Mouse (Mus musculus) adrenal gland, postnatal 4 days (tissue): Measurements from ENCODE around the gene Rapgef4. TPM values are rescaled to one million over a fixed set of nuclear protein-coding genes. Genes with fewer than 3 reads are reported as not detected.
A peak's percentile ranks its signal among the peaks of the same experiment; 100 is the strongest.

ENCODE experiments used
- DNase-seq, 2 experiments: peaks; one replicate each; pipeline ENCODE4 v3.0.0; 2021 to 2022; ENCODE audit warnings: low spot score in 2 of 2, mixed read lengths in 2 of 2
- total RNA-seq, 2 experiments: library from RNA; stranded (reverse); gene quantifications; 2 replicates each; pipeline ENCODE4 v1.2.3; 2021

Rapgef4 gene
- total RNA-seq, 2 experiments from 2014 or later = 171 to 221 TPM

GRCm38 (mm10) chr2:72074999-72075561 lies 94.0 kb downstream of the Rapgef4 start:
- no peak for DNase-seq

GRCm38 (mm10) chr2:72077490-72078139 lies 96.6 kb downstream of the Rapgef4 start:
- DNase-seq = no peak

- DNase-seq = no peak
Observed at GRCm38 (mm10) chr2:72078140-72078521, 97.1 kb downstream of the Rapgef4 start.

- no peak for DNase-seq
Observed at GRCm38 (mm10) chr2:72079110-72079509, 98.1 kb downstream of the Rapgef4 start.

DNA sequence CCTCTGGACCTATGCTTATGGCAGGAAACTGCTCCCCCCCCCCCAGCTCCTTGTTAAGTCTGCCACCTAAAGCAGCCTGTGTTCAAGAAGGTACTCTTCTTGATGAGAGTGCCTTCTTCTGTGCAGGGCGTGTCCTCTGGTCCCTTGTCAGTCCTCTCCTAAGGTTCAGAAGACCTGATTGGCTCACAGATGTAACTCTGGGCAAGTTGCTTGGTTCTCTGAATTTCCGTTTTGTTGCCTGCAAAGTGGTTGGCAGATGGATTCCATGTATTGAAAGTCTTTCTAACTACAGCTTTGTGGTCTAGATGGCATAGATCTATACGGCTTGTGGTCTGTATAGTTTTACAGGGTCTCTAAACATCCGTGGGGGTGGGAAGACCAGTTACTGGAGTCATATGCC lies 101.8 kb downstream of the Rapgef4 start:
- no peak for DNase-seq

DNA sequence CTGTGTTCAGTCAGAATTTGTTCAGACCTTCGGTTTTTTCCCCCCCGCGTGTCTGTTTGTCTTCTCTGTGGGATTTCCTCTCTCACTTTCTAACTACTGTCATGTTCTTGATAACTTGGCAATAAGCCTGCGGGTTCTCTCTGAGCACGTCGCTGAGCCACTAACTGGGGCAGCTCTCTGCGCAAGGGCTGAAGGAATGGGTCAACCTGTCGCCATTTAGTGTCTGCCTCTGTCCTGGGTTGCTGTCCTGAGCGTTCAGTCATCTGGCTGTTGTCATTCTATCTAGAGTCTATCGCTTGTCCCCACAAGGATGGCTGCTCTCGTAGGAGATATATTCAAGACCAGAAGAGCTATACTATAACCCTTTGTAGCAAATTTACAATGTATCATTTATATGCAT lies 107.8 kb downstream of the Rapgef4 start:
- DNase-seq = no peak

- no peak for DNase-seq
Observed at GRCm38 (mm10) chr2:72090061-72090460, 109.0 kb downstream of the Rapgef4 start.

DNA sequence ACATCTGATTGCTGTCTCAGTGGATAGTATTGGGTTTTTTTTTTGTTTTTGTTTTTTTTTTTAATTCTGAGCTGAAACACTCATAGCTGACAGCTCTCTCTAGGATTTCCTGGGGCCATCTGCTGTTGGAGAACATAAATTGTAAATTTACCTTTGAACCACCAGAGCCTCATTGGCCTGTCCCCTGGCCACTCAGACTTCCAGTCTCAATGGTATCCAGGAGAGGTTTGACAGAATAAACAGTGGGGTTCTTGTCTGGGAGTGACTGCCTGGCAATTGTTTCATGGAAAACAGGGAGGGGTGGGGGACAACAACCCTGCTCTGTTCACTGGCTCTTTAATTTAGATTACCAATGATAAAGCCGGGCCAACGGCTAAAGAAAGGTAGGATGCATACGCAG lies 111.0 kb downstream of the Rapgef4 start:
- DNase-seq = no peak

GRCm38 (mm10) chr2:72093402-72094037 lies 112.5 kb downstream of the Rapgef4 start:
- DNase-seq = no peak

DNA sequence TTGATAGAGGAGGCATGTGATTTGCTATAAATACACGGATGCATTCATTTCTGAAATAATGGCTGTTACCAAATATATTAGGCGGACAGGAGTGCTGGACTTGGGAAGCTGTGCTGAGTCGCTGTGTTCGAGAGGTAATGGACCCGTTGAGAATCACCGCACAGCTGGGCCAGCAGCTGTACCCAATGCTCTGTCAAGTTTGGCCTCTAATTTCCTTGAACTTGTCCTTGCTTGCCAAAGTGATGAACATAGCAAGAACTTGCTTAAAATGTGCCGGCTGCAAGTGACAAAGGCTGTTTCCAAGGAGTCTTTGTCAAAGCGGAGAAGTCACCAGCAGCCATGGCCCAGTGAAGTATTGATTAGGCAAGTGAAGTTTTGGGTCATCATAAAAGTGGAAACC lies 113.0 kb downstream of the Rapgef4 start:
- DNase-seq = no peak

DNA sequence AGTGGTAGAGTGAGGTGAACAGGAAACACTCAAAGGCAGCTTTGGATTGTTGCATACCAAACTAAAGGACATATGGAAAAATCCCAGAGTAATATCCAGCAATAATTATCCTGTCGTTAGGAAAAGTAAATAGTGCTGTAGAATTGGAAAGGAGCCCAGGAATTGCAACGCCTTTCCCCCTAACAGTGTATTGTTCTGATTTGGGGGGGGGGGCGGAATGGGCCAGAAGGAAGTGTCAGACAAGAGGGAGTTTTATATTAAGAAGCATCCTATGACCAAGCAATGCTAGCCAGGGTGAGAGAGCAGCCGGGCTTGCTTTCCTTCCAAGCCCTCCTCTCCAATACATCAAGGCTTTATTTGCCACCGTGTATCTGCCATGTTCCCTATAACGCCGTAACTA lies 113.4 kb downstream of the Rapgef4 start:
- DNase-seq = no peak

DNA sequence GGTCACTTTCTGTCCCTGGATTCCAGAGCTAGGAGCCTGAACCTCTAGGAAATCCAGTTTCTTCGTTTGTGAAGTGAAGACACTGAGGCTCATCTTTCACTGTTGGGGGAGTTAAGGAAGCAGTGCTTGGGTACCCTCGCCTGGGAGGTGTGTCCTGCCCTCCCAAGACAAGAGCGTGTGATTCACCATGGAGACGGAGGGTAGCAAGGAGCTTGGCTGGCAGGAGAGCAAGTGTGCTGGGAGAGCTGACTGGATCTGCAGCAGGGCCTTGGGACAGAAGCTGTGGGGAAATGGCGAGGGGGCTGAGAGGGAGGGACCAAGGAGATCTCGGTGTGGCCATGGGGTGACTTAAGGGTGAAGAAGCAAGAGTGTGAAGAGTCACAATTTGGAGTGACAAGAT lies 114.0 kb downstream of the Rapgef4 start:
- DNase-seq = no peak

DNA sequence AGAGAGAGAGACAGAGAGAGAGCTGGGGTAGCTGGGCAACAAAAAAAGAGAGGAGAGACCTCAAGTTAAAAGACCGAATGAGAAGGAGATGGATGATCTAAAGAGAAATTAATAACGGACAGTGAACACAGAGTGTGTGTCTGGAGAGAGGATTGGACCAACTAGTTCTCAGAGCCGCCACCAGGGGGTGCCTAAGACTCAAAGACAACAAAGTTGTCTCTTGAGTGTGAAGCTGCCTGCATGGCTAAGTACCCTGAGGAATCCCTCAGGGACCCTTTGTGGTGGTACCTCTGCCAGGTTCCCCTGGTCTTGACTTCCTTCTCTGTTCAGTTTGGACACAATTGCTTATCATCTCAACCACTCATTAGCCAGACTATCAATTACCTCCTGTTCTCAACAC lies 115.3 kb downstream of the Rapgef4 start:
- peak; percentile 44 to 49 for DNase-seq

GRCm38 (mm10) chr2:72098366-72098765 lies 117.3 kb downstream of the Rapgef4 start:
- DNase-seq = no peak

DNA sequence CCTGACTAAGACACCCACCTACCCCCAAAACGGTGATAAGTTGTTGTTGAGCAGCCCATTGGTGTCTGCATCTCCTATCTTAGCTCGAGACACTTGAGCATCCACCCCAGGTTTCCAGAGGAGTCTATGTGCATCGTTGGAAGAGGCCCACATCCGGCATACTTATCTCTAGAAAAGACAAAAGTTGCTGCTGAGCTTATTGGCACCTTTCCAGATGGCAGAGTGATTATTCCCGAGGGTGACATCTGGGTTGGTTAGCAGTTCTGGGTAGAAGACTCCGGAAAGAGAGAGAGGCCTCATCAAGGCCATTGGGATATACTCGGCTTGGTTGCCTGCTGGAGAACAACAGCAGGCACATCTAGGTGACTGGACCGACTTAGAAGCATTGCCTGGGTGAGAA lies 123.6 kb downstream of the Rapgef4 start:
- no peak for DNase-seq

DNA sequence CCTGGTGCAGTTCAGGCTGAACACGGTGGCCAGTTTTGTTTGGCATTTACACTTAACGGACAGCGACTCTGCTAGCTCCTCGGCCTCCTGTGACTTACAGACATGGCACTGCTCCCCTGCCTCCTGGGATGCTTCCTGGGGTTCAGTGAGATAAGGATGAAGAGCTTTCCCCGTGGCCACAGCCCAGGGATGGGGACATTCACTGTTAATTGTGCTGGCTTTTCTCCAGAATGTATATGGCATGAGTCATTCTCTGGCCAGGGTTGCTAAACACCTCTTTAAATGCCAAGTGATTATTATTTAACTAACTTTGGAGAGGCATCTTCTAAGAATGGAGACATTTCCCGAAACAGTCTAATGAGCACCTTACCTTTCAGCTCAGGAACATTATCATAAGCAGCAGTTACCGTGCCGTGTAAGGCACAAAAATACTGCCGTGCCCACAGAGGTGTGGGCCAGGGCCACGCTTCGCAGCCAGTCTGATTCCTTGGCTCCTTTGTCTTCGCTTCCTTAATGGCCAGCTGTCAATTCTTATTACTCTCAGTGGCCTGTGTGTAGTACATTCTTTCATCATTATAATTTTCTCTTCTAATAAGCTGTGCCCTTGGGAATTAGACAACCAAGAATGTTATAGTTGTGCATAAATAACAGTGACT lies 126.6 kb downstream of the Rapgef4 start:
- no peak for DNase-seq

DNA sequence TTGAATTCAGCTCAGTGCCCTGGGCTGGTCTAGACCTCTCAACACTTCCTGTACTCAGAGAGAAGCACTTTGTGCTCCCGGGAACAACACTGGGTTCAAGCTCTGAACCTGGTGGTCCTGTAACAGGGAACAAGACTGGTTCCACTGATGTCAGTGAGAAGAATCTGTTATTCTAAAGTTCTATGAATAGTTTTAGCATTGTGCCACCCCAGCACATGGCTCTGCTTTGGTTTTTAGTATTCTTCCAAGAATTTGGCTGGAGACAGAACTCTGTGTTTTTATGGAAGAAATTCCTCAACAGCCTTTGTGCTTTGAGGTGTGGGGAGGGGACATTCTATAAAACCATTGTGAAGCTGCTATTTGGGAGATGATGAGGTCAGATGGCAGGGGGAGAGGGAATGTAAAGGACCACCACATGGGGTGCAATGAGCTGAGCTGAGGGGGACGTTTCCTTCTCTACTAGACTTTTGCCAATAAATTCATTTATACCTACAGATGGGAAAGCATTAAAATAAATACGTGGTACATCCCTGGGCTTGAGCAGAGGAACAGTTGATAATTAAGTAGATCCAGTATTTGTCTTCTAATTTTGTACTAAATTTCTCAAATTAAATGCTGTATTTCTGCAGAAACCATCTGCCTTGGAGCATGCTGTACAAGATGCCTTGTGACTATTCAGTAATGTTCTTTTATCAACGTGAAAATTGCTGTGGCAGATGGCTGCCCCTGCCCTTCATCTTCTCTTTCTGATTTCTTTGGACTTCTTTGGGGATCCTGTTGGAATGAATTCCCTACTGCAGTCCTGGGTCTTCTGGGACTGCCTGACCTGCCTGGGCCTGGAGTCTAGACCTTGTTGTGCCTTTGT lies 127.6 kb downstream of the Rapgef4 start:
- DNase-seq = no peak

- DNase-seq = no peak
Observed at GRCm38 (mm10) chr2:72110404-72110803, 129.4 kb downstream of the Rapgef4 start.

GRCm38 (mm10) chr2:72113716-72114115 lies 132.7 kb downstream of the Rapgef4 start:
- no peak for DNase-seq

- DNase-seq = no peak
Observed at GRCm38 (mm10) chr2:72114148-72114559, 133.1 kb downstream of the Rapgef4 start.

GRCm38 (mm10) chr2:72116103-72116502 lies 135.1 kb downstream of the Rapgef4 start:
- DNase-seq = no peak
